Mouse (Mus musculus) lung, adult 2 months (tissue): ENCODE data around the gene Kalrn. TPM values are rescaled to one million over a fixed set of nuclear protein-coding genes. Genes with fewer than 3 reads are reported as not detected.
A peak's percentile ranks its signal among the peaks of the same experiment; 100 is the strongest.

Experiments used
- DNase-seq: peaks from one replicate; pipeline ENCODE4 v3.0.0; 2022
- H3K4me1 ChIP-seq: fragments of 200-500 bp; 2 replicates; pipeline ENCODE4 v1.6.1; 2011; ENCODE audit warnings: low read length; ENCODE audit not compliant: control insufficient read depth, insufficient read depth
- H3K4me3 ChIP-seq: fragments of 200-500 bp; replicated peaks from 2 replicates; pipeline ENCODE3; 2011; ENCODE audit warnings: low read depth, mild to moderate bottlenecking, control low read depth, low read length; ENCODE audit errors: extremely low read depth
- CTCF ChIP-seq: fragments of 200-500 bp; IDR thresholded peaks from 2 replicates; pipeline ENCODE4 v1.5.1; 2011; ENCODE audit warnings: mild to moderate bottlenecking, low read length, control low read depth; ENCODE audit not compliant: insufficient read depth
- POLR2A ChIP-seq: fragments of 200-500 bp; IDR thresholded peaks from 2 replicates; pipeline ENCODE4 v1.6.1; 2011; ENCODE audit warnings: low read depth, mild to moderate bottlenecking, control low read depth, low read length, borderline replicate concordance; ENCODE audit errors: extremely low read depth
- WGBS: fragments of 180-500 bp; shearing (Covaris S2); methylation state at CpG from one replicate; pipeline ENCODE4 v1.1.7; 2018; 5-methylcytosine and 5-hydroxymethylcytosine counted together
- polyA plus RNA-seq: library from polyadenylated mRNA; depleted of rRNA; stranded (reverse); fragments of >200 nt; gene quantifications from 2 replicates; pipeline ENCODE4 v1.2.3, GENCODE M21; 2012

The Kalrn gene
- polyA plus RNA-seq, 1 experiment = 11.8 TPM

DNA sequence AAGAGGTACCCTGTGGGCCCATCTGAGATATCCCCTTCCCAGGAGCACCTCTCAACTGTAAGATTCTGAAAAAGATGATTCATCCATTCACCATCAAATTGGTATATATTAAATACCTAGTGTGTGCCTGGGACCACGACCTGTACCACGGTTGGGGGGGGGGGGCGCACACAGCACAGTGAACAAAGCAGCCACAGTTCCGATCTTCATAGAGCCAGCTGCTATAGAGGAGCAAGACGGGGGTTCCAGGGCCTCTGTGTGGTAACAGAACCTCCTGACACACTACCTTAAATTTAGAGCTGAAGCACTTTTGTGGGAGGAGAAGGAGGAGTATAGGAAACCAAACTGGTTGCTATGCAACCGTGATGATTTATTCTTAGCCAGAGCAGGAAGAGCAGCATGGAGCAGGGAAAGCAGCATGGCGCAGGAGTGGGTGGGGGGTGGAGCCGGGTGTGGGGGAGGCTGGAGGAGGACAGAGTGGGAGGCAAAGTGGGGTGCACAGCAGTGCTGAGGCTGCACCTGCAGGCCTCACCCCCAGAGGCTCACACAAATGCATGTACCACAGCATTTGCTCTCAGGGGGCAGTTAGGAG lies 104.0 kb downstream of the Kalrn start:
- TF ChIP-seq POLR2A = no peak
- no peak for TF ChIP-seq CTCF
- 44% methylated on average over 8 of the region's 8 CpGs for WGBS
- Histone ChIP-seq H3K4me3 (no peak overlapping the region), H3K4me1 (no peaks in the 10 kb centered on the region; the same call in 1 of the 2 replicates)
- no peak for DNase-seq

DNA sequence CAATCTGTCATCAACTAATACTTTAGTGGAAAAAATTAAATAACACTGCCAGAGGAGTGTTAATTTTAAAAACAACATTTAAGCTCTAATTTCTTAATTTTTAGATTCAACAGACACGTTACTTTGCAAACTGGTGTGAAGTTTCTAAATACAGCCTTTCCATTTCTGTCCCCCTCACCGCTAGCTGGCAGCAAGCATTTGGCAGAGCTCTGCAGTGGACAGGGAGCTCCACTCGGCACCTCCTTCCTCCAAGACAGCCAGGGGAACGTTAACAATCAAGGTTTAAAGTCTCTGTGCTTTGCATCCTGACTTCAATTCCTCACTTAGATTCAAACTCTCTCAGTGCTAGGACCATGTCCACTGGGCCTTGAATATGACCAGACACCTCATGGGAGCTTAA lies 106.7 kb downstream of the Kalrn start:
- Histone ChIP-seq H3K4me3 (no peak overlapping the region), H3K4me1 (no peaks in the 10 kb centered on the region)
- TF ChIP-seq CTCF (no peak), POLR2A (no peak)
- DNase-seq = no peak
- WGBS = 40% methylated on average over 4 of the region's 4 CpGs

DNA sequence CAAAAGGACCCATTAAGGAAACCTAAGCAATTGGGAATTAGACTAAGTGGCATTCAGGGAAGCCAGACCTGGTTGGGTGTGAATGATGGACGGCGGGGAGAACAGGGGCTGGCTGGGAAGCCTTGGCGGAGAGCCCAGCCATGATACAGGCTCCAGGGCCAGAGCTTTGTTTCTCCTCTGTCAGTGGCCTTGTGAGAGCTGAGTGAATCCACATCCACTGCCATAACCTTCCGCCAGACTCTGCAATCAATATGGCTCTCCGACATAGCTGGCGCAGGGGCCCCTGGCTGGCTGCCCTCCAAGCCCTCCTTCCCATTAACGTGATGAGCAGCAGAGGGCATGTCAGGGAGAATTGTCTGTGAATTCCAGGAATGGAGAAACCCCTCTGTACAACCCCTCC lies 117.0 kb downstream of the Kalrn start:
- 50% methylated on average over 7 of the region's 7 CpGs for WGBS
- H3K4me1 ChIP-seq = peaks cover 2% of the 10 kb centered on the region; the same call in 1 of the 2 replicates
- no peak overlapping the region for H3K4me3 ChIP-seq
- DNase-seq = no peak
- TF ChIP-seq POLR2A (no peak), CTCF (no peak)

DNA sequence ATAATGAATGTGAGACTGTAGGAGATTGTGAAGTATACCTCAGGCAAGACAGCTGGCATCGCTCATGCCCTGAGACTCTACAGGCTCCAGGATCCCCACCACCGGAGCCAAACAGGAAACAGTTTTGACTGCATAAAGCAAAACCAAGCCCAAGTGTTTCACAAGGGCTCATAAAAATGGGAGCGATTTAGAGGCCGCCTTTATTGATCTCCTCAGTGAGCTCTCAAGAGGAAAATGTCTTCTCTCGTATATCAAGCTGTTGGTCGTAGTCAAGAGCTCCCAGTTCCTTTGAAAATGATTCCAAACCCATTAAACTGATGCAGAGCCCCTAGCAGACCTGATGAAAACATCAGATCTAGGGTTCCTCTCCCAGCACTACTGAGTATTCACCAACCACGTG lies 127.7 kb downstream of the Kalrn start:
- TF ChIP-seq CTCF = no peak
- no peak for TF ChIP-seq POLR2A
- no peak for DNase-seq
- H3K4me1 ChIP-seq = peaks cover 8% of the 10 kb centered on the region
- 63% methylated on average over 7 of the region's 7 CpGs for WGBS
- no peak overlapping the region for H3K4me3 ChIP-seq

DNA sequence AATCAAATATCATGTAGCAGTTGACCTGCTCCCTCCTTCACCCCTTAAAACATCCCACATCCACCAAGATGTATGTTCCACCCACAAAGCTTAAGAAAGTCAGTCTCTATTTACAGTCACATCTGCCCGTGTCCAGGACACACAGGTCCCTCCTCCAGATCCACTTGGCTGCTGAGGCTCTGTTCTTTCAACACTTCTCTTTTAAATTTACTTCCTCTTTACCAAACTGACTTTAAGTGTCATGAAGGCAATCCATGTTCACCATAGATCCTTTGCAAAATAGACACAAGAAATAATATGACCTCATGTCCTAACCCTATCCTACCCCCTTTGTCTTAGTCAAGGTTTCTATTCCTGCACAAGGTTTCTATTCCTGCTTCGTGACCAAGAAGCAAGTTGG lies 131.6 kb downstream of the Kalrn start:
- TF ChIP-seq POLR2A (no peak), CTCF (no peak)
- Histone ChIP-seq H3K4me1 (peaks cover 8% of the 10 kb centered on the region), H3K4me3 (no peak overlapping the region)
- no peak for DNase-seq
- WGBS = 46% methylated on average over 2 of the region's 2 CpGs

DNA sequence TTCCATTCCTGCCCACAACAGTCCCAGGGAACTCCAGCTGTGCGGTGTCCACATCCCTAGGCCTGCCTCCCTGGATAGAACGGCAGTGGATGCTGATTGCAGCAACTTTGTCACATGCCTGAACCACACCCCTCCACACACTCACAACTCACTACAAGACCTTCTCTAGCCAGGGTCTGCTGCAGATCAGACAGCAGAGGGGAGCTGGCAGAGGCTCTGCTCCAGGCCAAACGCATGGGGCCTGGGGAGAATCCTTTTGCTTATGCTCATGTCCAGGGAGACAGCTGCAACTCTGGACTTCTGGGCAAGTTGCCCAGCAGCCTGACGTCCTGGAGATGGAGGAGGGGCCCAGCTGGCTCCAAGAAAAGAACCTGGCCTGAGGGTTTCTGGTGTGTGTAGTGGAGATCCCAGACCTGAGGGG lies 132.3 kb downstream of the Kalrn start:
- H3K4me3 ChIP-seq = no peak overlapping the region
- H3K4me1 ChIP-seq = peaks cover 8% of the 10 kb centered on the region
- peak; percentile 45 for DNase-seq
- 24% methylated on average over 4 of the region's 4 CpGs for WGBS
- TF ChIP-seq POLR2A (no peak), CTCF (no peak)

DNA sequence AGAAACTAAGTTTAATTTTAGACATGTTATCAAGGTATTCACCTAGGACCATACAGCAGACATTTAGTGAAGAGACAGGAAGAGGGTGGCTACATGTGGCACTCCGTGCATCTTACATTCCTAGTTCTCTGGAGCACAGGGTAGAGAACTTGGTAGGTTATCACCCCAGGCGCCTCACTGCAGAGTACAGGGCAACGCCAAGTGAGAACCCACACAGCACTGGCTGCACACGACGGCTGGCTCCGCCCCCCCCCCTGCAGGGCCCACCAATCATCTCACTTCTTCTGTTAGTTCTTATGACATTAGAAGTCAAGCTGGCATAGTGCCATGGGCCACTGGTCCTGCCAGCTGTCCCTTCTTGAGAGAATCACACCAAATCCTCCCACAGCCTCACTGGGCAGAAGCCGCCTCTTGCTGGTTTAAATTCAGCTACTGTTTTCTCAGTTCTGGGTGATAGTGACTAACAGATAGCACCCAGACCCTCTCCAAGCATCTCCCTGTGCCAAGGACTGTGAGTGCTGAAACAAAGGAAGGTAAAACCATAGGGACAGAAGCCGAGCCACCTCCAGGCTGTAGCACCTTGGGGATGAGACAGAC lies 133.2 kb downstream of the Kalrn start:
- H3K4me1 ChIP-seq = peaks cover 6% of the 10 kb centered on the region
- no peak overlapping the region for H3K4me3 ChIP-seq
- TF ChIP-seq POLR2A = no peak
- TF ChIP-seq CTCF = no peak
- no peak for DNase-seq
- 75% methylated on average over 8 of the region's 8 CpGs for WGBS

DNA sequence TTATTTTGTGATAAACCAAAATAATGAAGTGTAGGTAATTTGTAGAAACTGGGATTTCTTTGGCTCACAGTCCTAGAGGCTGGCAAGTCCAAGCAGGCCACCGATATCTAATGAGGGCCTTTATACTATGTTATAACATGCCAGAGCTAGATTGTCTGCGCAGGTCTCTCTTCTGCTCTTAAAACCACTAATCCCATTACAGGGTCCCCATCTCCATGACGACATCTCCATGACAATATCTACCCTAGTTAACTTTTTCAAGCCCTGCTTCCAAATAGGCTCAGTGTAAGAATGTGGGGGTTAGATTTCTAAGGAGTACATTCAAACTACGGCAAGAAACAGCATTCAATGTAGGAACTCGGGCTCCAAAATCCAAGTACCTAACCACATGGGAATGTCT lies 143.2 kb downstream of the Kalrn start:
- no peak for DNase-seq
- no peak for TF ChIP-seq POLR2A
- TF ChIP-seq CTCF = no peak
- WGBS = 92% methylated on average over 5 of the region's 5 CpGs
- H3K4me3 ChIP-seq = no peak overlapping the region
- peaks cover 10% of the 10 kb centered on the region for H3K4me1 ChIP-seq

DNA sequence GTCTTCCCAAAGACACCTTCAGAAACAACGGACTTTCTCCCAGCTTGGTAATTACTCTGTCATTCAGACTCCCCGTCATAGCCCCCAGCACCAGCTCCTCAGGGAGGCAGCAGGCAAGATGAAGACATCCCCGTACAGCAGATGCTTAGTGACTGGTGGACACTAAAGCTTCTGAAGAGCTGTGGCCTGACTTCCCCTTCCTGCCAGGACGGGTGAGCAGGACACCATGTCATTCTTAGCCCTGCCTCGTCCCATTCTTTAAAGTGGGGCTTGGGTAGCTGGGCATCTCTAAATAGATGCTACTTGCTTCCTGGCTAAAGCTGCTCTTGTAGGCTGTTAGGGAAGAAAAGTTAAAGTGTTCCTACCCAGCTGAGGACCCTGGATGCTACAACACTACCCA lies 145.7 kb downstream of the Kalrn start:
- TF ChIP-seq POLR2A (no peak), CTCF (no peak)
- 73% methylated on average over 5 of the region's 5 CpGs for WGBS

DNA sequence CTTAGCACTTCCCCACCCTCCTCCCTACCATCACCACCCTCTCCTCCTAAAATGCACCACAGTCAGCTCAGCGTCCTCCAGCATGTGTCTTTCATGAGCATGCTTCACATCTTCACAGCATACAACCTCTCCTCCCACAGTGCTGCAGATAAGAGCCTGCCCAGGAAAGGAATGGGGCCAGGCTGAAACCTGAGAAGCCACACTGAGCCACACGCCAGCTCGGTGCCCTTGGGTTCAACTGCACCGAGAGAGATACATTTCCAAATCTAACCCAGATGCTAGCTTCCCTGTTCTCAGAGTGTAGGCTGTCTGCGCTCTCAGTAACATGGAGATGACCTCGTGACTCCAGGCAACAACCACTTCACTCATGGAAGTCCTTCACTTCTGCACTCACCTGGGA lies 151.9 kb downstream of the Kalrn start:
- DNase-seq = no peak
- Histone ChIP-seq H3K4me1 (peaks cover 12% of the 10 kb centered on the region), H3K4me3 (no peak overlapping the region)
- no peak for TF ChIP-seq POLR2A
- no peak for TF ChIP-seq CTCF
- WGBS = 45% methylated on average over 6 of the region's 6 CpGs

More for the DNA sequence above, 145.7 kb downstream of the Kalrn start:
- Histone ChIP-seq H3K4me3 (no peak overlapping the region), H3K4me1 (peaks cover 13% of the 10 kb centered on the region)
- no peak for DNase-seq
